Mouse (Mus musculus) right cerebral cortex, postnatal 14 days (tissue): ENCODE data around the gene Crygn.

Experiments used
- DNase-seq: peaks from one replicate; pipeline ENCODE4 v3.0.0; 2022

Crygn gene

DNA sequence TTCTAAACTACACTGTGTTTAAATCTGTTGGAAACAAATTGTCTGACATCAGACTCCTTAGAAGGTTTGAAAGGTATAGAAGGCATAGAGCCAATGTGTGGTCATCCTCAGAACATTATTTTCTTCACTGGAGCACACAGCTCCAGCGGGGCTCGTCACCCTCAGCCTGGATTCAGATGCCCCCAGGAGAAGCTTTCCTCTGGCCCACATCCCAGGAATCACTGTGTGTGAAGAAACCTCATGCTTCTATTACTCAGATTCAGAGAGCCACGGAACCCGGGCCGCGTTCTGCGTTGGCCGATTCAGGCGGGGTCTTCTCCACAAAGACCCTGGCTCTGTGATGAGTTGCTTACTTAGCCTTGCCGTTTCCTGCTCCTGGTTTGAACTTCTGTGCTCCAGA, 13.9 kb downstream of the Crygn start:
- no peak for DNase-seq

DNA sequence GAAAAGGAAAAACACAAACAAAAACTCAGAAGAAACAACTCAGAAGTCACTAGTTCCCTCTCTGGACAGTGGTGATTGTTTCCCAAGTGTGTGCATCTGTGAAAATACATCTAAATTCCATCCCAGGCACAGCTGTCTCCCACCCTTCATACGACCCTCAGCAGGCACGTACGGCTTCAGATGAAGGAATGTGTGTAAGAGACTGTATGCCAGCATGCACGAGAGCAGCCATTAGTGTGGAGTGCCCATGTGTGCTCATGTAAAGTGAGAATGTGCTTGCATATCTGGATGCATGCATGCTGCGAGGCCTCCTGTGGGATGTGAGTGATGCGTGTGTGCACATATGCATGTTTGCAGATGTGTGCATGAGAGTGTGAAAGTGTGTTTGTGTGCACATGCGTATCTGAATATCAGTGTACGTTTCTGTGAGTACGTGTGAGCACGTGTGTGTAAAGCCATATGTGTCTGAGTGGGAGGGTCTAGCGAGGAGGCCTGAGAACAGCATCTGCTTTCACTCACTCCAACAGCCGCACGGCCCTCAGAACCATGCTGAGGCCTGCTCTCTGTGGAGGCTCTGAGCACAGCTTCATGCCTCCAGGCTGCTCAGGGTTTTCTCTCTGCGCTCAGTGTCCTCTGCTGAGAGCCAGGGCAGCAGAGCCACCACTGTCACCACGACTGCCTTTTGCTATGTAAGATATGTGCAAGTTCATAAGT, 16.5 kb downstream of the Crygn start:
- DNase-seq: no peak

DNA sequence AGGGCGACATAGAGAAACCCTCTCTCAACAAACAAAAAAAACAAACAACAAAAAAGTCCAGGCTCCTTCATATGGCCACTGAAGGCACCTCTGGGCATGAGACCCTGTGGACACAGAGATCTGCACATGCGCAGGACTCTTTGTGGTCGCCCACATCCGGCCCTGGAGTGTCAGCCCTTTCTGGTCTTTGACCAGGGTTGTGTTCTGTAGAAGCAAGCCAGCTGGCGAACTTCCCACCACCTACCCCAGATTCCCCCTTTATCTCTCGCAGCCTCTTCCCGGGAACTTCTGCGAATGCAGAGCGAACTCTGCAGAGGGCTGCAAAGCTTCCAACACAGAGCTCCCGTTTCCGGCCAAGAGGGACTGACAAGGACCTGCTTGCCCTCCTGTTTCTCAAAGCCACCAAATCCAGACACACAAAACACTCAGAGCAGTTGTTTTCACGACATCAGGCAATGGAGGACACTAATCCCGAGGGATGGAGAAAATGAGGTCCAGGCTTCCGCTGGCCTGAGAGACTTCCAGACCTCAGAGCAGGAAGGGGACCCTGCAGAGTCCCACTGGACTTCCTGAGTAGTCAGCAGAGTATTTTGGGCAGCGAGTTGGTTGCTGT, 18.6 kb downstream of the Crygn start:
- peak; percentile 61 for DNase-seq

DNA sequence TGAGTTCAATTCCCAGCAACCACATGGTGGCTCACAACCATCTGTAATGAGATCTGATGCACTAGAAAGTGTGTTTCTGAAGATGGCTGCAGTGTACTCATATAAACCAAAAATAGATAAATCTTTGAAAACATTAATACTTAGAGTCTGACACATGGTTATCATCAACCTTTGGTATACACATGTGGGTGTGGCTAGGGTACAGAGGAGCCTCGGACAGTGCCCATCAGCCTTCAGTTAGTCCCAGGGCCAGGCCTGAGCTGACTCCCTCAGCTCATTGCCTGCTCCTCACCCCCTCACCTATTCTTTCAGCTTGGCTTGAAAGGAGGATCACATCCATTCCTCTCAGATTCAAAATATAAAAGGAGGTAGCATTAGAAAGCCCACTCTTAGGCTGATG, 19.3 kb downstream of the Crygn start:
- no peak for DNase-seq

DNA sequence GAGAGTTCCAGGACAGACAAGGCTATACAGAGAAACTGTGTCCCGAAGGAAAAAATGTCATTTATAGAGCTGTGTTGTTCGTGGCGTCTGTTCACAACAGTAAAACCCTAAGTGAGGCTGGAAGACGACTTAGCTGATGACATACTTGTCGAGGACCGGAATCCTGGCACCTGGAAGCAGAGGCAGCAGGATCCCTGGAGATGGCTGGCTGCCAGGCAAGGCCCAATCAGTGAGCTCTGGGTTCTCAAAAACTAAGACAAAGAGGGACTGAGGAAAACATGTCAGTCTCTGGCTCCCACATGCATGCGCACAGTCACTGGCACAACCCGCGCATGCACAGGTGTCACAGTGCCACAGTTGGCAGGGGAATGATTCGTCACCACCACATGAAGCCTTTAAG, 20.2 kb downstream of the Crygn start:
- DNase-seq: no peak

DNA sequence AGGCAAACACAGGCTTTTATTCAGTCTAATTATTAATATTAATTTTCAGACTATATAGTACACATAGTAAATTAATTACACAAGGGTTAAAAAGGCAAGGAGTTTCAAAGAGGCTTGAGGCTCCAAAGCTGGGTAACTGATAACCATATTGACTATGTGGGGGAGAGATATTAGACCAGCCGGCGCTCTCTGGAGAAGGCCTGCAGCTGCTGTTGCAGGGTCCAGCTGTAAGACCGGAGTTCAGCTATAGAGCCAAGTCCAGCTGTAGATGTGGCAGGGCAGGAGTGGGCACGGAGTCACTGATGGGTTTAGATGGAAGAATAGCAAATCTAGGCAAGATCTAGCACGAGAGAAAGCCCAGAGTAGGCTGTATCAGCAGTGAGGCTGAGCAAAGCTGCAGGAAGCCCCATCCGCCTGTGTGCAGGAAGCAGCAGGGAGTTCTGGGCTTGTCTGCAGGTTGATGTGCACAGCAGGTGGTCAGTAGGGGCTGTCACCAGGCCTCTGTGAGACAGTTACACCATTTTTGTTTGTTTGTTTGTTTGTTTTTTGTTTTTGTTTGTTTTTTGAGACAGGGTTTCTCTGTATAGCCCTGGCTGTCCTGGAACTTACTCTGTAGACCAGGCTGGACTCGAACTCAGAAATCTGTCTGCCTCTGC, 23.9 kb downstream of the Crygn start:
- no peak for DNase-seq

DNA sequence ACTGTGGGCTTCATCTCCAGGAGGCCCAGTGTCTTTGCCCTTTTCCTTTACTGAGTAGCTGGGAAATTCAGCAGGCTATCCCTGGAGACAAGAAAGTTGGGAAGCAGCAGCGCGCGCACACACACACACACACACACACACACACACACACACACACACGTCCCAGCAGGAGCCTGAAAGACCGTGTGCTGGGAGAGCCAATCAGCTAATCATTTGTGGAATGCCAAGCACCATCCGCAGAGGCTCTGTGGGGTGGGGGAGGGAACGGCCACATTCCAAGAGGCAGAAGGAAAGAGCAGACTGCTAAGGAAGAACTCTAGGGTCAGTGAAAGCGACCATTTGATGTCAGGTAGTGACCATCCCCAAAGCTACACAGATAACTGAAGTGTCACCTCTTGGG, 24.7 kb downstream of the Crygn start:
- DNase-seq: no peak

DNA sequence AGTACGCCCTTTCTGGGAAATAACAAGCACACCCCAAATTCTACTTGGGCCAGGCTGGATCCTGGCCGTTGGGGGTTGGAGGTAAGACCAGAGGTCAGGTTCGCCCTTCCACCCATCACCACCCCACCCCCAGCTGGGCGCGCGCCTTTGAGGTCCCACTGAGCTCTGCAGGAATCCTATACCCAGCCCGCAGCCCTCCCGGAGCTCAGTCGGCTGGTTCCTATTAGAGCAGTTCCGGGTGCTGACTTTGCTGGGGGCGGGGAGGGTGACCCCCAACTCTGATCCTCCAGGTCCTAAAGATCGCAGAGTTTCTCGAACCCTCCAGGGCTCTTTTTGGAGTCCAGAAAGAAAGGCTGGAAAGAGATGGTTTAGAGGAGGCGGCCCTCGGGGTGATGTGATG, 26.8 kb downstream of the Crygn start:
- no peak for DNase-seq

DNA sequence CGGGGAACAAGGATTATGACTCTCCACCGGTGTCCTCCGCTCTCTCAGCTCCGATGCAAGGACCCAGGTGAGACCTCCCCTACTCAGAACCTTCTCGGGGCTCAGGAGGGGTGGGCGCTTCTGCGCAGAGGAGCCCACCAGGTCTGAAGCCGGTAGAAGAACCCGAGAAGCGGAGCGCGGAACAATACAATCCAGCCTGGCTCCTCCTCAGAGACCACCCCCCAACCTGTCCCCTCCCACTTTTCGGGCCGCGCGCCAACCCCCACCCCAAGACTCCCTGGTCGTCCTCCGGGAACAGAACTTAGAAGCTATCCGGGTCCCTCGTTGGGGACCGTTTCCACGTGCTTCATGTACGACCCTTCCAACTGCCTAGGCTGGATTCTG, 27.3 kb downstream of the Crygn start, which contains the start of gene Wdr86:
Wdr86 (minus strand) TSS at position 240 of the 384 bp plus-strand sequence.
- no peak for DNase-seq

DNA sequence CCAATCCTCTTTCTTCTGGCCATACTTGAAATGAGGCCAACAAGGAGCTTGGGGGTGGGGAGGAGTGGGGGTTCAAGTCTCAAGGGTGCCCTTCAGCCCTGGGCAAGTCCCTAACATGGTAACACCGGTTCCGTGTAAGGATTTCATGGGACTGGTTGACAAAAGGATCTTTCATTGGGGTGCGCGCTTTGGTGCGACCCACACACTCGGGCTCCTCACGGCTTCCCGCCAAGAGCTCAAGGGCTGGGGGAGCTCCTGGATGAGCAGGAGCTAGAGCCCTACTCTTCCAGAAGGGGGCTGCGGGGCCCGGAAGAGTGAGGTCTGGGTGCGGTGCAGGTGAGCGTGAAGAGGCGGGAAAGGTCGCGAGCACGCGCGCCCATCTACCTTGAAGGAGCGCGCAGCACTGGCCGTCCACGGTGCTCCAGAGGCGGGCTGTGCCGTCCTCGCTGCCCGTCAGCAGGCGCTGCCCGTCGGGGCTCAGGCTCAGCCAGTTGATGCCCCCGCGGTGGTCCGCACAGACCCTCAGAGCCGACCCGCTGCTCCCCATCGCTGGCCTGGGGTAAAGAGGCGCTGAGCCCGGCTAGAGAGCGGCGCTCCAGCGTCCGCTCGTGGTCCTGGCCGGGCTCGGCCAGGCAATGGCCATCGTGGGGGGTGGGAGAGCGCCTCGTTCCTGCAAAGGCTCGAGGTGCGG, 27.9 kb downstream of the Crygn start:
- no peak for DNase-seq

DNA sequence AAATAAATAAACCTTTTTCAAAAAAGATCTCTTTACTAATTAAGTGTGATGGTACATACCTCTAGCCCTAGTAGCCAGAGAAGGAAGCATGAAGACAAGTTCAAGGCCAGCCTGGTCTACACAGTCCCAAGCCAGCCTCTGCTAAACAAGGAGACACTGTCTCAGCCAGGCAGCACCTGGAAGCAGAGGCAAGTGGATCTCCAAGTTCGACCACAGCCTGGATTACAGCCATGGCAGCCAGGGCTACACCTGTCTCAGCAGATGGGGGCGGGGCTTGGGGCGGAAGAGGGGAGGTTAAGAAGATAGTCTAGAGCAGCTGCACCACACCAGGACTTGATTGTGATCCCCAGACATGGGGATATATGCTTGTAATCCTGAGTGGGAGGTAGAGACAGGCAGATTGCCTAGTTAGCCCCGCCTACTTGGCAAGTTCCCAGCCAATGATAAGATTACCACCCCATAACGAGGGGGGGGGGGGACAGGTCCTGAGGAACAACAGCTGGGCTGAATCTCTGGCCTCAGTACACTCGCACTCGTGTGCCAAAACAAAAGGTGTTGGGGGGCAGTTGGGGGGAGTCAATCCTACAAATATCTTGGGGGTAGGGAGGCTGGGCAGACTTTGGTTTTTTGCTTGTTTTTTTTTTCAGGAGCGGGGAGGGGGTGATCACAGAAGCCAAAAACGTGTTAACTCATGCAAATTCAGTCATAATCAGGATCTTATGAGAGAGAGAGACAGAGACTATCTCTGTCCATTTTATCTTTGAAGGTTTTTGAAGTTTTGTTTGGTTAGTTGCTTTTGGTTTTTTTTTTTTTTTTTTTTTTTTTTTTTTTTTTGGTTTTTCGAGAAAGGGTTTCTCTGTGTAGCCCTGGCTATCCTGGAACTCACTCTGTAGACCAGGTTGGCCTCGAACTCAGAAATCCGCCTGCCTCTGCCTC, 30.6 kb downstream of the Crygn start:
- no peak for DNase-seq

DNA sequence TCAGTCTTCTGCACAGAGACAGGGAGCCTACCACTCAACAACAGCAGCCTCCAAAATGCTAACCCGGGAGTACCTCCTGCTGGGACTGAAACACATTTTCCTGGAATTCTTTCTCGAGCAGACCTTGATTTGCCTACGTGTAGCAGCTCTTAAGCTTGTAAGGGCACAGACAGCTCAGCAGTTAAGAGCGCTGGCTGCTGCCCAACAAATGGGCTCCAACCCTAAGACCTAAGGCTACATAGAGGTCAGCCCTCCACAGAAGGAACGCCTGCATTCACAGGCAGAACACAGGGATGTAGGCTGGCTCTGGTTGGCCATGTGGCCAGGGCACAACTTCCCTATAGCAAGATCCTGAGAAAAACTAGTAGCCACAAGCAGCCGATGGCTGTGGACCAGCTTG, 31.9 kb downstream of the Crygn start:
- DNase-seq: no peak

DNA sequence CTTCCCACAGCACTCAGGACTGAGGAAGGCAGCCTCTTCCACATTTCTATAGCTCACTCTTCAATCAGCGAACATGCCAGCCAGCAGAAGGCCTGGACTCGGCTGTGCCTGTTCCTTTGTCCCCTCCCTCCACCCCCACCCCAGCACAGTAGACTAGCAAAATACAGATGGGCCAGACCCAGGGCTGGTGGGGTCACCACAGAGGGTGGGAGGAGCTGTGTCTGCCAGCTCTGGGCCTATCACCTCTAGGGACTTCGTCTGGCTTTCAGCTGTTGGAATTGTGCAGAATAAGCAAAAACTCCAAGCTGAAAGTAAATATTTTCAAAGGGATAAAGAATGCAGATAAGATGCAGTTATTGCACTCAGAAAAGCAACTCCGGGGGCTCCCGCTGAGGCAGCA, 33.0 kb downstream of the Crygn start:
- DNase-seq: no peak

DNA sequence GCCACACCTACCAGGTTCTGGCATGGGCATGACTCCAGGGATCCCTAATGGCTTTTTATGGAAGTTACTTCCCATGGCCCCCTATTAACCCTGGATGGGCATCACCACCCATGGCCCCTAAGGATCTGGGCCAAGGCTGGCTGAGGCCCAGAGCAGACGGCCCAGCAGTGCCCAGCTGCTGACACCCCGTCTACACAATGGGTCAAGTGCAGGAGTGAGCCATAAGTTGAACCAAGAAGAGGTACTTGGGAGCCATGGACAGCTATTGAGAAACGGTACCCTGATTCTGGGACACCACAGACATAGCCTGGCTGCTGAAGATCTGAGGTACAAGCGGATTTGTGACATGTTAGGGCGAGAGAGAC, 33.6 kb downstream of the Crygn start:
- DNase-seq: no peak

DNA sequence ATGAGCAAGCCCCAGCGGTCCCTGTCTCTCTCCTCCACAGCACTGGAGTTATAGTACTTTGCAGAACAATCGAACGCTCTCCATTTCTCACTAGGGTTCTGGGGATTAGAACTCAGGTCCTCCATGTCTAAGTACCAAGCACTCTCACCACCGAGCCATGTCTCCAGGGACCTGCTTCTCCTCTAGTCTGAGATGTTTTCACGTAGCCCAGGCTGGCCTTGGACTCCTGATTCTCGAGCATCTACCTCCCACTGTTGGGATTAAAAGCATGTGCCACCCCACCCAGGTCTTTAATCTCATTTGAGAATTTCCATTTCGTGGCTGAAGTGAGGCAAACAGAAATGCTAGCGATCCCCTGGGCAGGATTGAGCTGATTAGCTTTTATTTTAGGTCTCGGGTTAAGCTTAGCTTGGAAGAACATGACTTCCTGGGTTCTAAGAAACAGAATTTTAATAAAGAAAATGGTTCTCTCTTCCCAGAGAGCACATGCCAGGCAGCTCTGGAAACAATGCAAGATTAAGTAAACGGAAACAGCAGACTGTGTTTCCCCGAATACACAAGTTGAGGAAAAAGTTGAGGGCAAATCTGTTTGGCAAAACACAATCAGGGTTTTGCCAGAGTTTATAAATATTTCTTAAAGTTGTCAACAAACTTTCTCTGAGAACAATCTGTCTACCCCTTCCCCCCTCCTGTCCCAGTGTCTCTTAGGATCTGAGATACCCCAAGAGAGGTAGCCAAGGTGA, 34.1 kb downstream of the Crygn start:
- DNase-seq: no peak

DNA sequence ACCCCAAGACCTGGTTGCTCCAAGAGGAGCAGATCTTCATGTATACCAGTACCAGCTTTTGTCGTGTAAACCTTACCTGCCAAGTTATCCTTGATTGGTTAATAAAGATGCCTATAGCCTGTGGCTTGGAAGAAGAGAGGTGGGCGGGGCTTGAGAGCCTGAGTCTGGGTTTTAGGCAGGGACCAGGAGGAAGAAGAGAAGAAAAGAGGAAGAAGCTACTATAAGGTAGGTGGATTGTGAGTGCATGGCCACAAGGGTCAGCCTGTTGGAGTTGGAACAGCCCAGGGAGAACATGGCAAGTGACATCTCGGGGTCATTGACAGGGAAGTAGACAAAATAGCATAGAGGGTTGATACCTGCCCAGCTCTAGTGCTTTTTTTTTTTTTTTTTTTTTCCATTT, 38.0 kb downstream of the Crygn start:
- DNase-seq: no peak

DNA sequence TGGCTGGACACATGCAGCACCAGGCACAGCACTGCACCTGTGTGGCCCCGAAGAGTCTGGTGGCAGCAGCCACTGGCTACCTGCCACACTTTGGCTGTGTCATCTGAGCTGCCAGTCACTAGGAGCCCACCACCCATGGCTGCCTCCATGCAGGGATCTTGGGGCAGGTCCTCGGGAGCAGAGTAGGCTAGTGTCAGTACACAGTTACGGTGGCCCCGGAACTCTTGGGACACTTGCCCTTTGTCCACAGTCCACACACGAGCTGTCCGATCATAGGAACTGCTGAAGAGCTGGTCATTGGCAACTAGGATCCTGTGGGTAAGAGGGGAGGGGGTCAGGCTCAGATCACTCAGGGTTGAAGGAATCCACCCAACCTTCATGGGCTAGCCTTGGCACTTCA, 39.7 kb downstream of the Crygn start:
- no peak for DNase-seq

DNA sequence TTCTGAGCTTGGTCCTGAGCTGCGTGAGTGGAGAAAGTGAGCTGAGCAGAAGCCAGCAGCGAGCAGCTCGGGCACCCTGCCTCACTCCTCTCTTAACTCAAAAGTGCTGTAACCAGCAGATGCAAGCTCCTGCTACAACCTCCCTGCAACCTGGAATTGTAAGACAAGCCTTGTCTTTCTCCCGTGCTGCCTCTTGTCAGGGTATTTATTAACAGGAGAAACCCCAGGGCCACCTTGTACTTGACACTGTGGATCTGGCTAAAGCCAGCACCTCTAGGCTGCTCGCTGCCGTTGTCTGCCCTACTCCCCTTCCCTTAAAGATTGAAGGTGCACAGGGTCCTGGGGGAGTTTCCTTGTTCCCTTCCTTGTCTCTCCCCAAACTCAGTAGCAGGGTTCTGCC, 43.8 kb downstream of the Crygn start:
- no peak for DNase-seq

DNA sequence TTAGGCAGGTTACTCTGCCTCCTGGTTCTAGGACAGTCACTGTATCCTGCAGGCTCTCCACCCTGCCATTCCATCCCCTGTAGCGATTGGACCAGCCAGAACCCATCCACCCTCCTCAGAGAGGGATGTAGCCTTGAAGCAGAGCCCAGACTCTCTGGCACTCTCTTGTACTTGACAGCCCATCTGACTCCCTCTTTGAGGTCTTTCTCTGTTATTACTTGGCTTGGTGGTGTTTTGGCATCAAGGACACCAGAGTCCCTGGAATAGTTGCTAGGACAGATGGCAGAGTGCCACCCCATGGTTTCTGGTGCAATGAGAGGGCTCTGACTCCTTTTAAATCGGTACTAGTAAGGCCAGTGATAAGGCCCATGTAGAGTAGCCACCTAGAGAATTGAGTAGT, 44.6 kb downstream of the Crygn start:
- peak; percentile 20 for DNase-seq

DNA sequence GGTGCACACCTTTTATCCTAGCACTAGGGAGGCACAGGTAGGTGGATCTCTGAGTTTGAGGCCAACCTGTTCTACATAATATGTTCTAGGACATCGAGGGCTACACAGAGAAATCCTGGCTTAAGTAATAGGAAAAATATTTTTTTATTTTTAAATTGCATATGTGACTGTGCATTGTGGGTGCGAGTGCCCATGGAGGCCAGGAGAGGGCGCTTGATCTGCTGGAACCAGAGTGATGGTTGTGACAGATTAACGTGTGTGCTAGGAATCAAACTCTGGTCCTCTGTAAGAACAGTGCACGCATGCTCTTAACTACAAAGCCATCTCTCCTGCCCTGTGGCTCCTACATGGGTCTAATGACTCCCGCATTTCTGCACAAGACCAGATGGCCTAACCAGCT, 46.2 kb downstream of the Crygn start:
- DNase-seq: no peak

DNA sequence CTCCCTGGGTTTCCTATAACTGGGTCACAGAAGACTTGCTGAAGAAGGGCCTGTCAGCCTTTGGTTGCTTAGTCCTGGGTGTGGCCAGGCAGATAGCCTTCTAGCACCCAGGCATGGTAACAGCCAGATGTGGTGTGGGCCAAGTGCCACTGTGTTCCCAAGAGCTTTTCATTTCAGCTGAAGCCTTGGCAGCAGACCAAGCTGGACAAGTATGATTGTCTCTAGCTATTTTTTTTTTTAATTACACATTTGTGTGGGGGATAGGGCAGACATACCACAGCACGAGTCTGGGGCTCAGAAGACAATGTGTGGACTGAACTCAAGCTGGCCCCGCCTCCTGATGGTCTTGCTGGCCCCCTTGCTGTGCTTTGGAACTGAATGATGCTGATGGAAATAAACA, 47.8 kb downstream of the Crygn start:
- DNase-seq: no peak

DNA sequence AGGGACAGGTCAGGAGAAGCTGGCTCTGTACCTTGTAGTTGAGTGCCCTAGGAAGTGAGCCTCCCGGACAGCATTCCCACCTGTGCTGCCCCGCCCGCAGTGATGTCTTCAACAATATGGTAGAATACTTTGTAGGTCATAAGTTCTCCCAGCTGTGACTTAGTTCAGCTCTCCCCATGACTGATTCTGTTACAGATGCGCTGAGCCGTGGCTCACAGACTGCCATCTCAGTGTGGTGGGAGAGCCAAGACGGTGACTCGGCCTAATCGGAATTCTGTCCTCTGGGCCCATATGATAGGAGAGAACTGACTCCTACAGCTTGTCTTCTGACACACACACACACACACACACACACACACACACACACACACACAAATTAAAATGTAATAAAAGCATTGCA, 53.2 kb downstream of the Crygn start:
- DNase-seq: no peak
